Mouse (Mus musculus): Measurements from ENCODE around the gene Olfr706.
"Not testable (repeated sequence)": the region's sequence is repeated elsewhere in the genome, so short reads cannot be mapped to it uniquely, and the experiment has no call there.

The Olfr706 gene

GRCm38 (mm10) chr7:106888062-106888461 is at the start of gene Olfr706:
TSS of gene Olfr706 (minus strand) at chr7:106888162.
- no peak for DNase-seq (ENCODE audit: low spot score)

GRCm38 (mm10) chr7:106932119-106932518 is 44.2 kb upstream of the Olfr706 start, which contains the start of gene Olfr709-ps1:
TSS of gene Olfr709-ps1 (minus strand) at chr7:106932219.
- no peak for DNase-seq (ENCODE audit: low spot score)

GRCm38 (mm10) chr7:106920961-106921360 is 33.0 kb upstream of the Olfr706 start:
- not testable (repeated sequence) for DNase-seq (ENCODE audit: low spot score)

GRCm38 (mm10) chr7:106907676-106908075 is 19.7 kb upstream of the Olfr706 start, which contains the start of gene Olfr1532-ps1:
TSS of gene Olfr1532-ps1 (plus strand) at chr7:106908001.
- no peak for DNase-seq (ENCODE audit: low spot score)

- DNase-seq (ENCODE audit: low spot score), result not testable (repeated sequence)
Observed at GRCm38 (mm10) chr7:106901141-106901540, 13.2 kb upstream of the Olfr706 start, which contains the start of gene Olfr707. TSS of gene Olfr707 (minus strand) at chr7:106901241.

GRCm38 (mm10) chr7:106876791-106877190 is 11.2 kb downstream of the Olfr706 start, which contains the start of gene Olfr705:
TSS of gene Olfr705 (minus strand) at chr7:106876891.
- no peak for DNase-seq (ENCODE audit: low spot score)

- DNase-seq (ENCODE audit: low spot score), result no peak
Observed at GRCm38 (mm10) chr7:106862885-106863284, 25.1 kb downstream of the Olfr706 start, which contains the start of gene Olfr704. TSS of gene Olfr704 (plus strand) at chr7:106863185.

GRCm38 (mm10) chr7:106843060-106843459 is 44.9 kb downstream of the Olfr706 start, which contains the start of gene Olfr703:
TSS of gene Olfr703 (plus strand) at chr7:106843360.
- no peak for DNase-seq (ENCODE audit: low spot score)

GRCm38 (mm10) chr7:106833793-106834192 is 54.2 kb downstream of the Olfr706 start, which contains the start of gene Olfr702:
TSS of gene Olfr702 (minus strand) at chr7:106833893.
- DNase-seq (ENCODE audit: low spot score), result no peak
